Mouse (Mus musculus) cortical plate, adult 2 months (tissue): ENCODE results near the gene Tie1.

Experiments
- CTCF ChIP-seq: fragments of 200-500 bp; IDR thresholded peaks from 2 replicates; pipeline ENCODE4 v1.5.1; 2011; ENCODE audit warnings: mild to moderate bottlenecking, control low read depth, low read length; ENCODE audit not compliant: insufficient read depth; ENCODE audit errors: extremely low read depth
- POLR2A ChIP-seq: fragments of 200-500 bp; IDR thresholded peaks from 2 replicates; pipeline ENCODE4 v1.6.1; 2011; ENCODE audit warnings: mild to moderate bottlenecking, low read length, control low read depth; ENCODE audit not compliant: insufficient read depth; ENCODE audit errors: extremely low read depth

- TF ChIP-seq CTCF (no peak), POLR2A (no peak)
Measured at GRCm38 (mm10) chr4:118518208-118518607, 28.3 kb upstream of the Tie1 start.
